Mouse (Mus musculus) heart, postnatal 4 days (tissue): ENCODE measurements around the gene AU041133. TPM values are rescaled to one million over a fixed set of nuclear protein-coding genes. Genes with fewer than 3 reads are reported as not detected.
"Not testable (repeated sequence)": the region's sequence is repeated elsewhere in the genome, so short reads cannot be mapped to it uniquely, and the experiment has no call there.

ENCODE experiments used
- DNase-seq: peaks from one replicate; pipeline ENCODE4 v3.0.0; 2021
- total RNA-seq, 2 experiments: library from RNA; stranded (reverse); gene quantifications; 2 replicates each; pipeline ENCODE4 v1.2.3; 2021

Gene AU041133
- total RNA-seq: 1 to 10 TPM; 5.9 to 6.0 TPM

DNA sequence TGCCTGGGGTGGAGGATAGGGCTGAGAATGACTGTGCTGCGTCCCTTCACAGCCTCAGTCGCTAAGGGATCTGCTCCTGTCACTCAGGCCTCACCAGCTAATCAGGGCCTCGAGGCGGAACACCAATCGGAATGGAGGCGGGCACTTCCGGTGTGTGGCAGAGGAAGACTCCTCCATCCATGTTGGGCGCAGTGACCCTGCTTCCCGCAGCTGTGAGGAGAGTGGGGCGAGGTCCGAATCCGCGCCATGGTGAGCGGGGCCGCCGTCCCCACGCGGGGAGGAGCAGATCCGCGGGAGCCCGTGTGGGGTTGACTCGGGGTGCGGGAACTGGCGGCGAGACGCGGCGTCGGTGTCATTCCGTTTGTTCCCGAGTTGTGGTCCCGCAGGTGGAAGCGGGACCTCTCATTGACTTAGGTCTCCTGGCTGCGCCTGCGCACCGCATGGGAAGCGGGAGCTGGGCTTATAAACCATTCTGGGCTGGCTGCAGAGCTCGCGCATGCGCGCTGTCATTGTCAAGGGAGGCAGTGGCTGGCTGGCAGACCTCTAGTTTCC lies at the start of gene AU041133:
Gene AU041133 (plus strand): TSS at position 164 of the 552 bp plus-strand sequence.
- DNase-seq: peak; percentile 89

DNA sequence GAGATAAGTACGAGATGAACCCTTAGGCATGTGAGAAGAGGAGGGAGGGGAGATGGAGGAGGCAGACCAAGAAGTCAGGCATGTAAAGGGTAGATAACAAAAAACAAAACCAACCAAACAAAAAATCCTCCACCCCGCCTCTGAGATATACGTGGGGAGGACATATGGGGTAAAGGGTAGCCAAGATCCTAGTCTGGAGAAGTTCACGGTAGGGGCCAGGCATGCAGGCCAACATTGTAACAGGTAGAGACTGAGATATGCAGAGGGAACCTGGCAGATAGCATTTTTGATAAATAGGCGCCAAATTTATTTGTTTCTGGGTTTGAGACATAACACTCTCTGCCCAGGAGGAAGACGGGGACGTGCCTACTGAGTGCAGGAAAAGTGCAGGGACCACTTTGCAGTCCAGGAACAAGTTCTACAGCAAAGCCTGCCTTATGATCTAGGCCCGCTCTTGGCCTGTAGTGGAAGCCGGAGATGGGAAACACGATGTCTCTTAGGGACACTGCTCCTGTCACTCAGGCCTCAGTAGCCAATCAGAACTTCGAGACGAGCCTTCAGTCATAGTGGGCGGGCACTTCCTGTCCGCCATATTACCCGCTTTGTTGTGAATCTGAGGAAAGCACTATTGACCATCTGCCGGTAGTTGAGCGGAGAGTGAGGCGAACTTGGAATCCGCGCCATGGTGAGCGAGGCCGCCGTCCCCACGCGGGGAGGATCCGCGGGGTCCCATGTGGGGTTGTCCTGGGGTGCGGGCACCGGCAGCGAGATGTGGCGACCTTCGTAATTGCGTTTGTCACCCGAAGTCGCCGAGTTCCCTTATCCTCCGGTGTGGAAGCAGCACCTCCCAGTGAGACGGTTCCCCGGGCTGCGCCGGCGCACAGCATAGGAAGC lies 44.8 kb upstream of the AU041133 start, which contains the start of gene BC024063:
Gene BC024063 (plus strand): TSS at position 626 of the 894 bp plus-strand sequence.
- peak; percentile 79 for DNase-seq

DNA sequence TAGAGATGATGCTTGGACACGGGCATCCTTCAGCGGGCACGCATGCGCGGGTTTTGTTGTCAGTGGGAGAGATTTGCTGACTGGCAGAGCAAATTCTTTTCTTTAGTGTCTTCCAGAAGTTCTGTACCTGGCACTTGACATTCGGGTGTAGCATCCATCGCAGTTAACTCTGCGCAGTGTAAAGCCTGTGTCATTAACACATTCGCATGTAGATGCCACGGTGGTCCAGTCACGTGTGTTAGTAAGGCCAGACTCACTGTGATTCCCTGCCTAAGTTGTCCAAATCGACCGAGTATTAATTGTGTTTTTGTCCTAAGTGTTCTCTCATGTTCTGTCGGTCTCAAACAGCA lies 44.2 kb upstream of the AU041133 start:
- not testable (repeated sequence) for DNase-seq

DNA sequence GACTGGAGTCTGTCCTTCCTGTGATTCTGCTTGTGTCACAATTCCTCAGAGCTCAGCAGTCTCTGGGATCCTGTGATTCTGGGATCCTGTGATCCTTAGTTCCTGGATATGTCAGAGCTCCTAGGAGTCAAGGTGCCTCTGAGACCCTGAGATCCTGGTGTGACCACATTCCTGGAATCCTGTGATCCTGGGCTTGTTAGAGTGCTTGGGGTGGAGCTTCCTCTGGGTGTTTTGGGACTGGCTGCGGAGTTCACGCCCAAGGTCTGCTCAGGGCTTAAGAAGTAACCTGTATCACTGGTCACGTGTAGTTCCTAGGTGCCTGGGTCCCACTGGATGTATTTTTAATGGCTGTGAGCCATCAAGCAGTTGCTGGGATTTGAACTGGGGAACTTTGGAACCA lies 10.6 kb upstream of the AU041133 start:
- DNase-seq: no peak

DNA sequence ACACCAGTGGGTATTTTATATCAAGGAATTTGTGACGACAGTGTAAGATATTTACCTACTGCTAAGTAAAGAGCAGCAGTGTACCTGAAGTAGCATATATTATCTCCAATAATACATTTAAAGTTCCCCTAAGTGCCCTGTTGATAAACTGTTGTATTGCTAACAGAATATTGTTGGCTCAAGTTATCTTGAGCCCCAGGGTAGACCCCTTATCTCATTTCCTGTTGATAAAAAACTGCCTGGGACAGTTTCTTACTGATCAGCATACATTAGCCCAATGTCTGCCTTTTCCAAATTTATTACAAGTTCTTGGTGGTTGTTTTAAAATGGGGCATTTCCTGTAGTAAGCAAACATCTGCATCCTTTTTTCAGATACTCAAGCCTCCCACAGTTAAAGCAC lies 17.5 kb downstream of the AU041133 start:
- DNase-seq: no peak

DNA sequence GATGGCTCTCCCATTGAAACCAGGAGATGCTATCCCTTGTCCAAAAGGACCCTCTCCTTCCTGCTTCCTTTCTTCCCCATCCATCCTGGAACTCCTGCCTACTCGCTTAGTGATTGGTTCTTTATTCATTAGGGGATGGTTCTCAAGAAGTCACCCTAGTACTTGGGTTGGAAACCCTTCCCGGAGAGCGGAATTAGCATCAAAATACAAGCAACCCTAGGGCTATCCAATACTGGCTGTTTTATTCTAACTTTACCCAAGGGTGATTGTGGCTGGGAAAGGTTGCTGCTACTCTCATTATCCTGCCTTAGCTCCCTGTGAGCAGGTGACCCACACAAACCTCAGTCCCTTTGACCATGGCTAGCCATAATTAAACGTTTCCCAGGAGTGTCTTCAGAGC lies 19.8 kb downstream of the AU041133 start:
- DNase-seq: no peak

DNA sequence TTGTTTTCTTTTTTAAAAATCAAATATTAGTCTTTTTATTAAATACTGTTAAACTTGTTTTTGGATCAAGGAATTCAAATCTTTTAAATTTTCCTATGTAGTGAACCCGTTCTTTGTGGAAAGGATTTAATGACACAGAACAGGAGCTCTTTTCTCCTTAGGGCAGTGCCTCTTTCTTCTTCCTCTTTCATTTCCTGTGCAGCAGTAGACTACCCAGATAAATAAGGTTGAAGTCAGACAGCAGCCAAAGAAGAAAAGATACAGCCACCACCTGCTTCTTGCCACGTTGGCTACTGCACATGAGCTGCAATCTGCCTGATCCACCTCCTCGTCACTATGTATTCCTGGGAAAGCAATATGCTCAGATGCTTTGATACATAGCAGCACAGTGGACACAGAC lies 40.0 kb downstream of the AU041133 start:
- no peak for DNase-seq

DNA sequence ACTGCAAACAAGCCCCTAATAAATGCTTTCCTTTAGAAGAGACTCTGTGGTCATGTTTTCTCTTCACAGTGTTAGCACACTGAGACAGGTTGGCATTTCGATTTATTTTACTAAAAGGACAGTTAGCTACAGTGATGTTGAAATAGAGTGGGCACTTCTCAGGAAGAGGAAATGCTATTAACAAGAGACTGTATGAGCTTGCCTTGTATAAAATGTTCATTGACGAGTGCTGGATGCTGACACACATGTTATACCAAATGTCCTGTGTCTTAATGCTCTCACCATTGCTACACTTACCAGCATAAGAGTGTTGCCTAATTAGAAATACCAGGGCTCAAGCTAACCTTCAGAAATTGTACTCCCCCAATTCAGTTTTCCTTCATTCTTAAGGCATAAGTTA lies 42.0 kb downstream of the AU041133 start:
- no peak for DNase-seq

DNA sequence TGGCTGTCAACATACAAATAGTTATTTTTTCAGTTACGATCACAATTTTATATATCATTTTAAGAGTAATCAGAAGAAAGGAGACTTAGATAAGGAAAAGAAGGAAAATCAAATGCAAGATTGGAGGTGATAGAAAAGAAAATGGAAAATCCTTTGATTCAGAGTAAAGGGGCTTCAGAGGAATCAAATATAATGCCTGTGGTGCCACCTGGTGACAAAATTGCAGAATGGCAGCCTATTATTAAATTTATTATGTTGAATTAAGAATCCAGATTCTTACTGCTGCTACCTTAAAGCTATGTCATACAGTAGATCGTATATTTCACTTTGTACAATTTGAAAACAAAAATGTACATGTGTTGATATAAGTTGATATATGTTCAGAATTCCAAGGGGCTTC lies 43.0 kb downstream of the AU041133 start:
- DNase-seq: peak; percentile 12

DNA sequence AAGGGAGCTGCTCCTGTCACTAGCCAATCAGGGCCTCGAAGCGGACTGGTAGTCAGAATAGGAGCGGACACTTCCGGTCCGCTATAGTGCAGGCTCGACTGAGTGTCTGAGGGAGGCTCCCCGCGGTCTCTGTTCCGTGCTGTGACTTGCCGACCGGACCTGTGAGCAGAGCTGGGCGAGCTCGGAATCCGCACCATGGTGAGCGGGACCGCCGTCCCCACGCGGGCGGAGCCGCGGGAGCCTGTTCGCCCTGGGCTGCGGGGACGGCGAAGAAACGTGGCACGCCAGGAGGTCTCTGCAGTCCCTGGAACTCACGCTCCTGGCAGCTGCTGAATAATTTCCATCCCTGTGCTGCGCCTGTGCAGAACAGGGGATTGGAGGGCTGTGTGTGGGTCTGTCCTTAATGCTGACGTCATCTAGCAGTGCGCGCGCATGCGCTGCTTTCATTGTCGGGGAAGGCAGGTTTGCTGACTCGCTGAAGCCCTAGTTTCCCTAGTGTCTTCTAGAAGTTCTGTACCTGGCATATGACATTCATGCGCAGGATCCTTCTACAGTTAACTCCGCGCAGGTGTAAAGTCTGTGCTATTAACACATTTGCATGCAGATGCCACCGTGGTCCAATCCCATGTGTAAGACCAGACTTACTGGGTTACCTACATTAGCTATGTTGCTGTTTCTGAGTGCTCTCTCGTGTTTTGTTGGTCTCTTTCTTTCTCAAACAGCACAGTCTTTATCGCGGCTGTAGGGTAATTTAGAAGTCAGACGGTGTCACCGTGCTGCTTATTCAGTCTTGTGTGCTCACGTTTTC lies 50.6 kb downstream of the AU041133 start:
- peak; percentile 82 for DNase-seq

Other genes with a start within 250 kb of the AU041133 start
- gene Zfp781, start 197.5 kb upstream of the AU041133 start, total RNA-seq: 1 to 10 TPM; 1.7 to 1.8 TPM
- 10 to 100 TPM; 10.9 to 11.8 TPM for gene Zfp873, start 79.9 kb upstream of the AU041133 start, total RNA-seq
- gene BC024063, start 44.7 kb upstream of the AU041133 start, total RNA-seq: 1 to 10 TPM; 4.3 to 4.5 TPM
- gene Zfp938, start 113.3 kb downstream of the AU041133 start, total RNA-seq: 1 to 10 TPM; 9.8 to 10.0 TPM
- gene 4932415D10Rik, start 188.6 kb downstream of the AU041133 start, total RNA-seq: not detected
- 1 to 10 TPM; 5.0 to 5.7 TPM for gene Gm4924, start 226.2 kb downstream of the AU041133 start, total RNA-seq